Mouse (Mus musculus): ENCODE data around the gene Nckipsd. TPM values are rescaled to one million over a fixed set of nuclear protein-coding genes. Genes with fewer than 3 reads are reported as not detected.

Nckipsd gene
- total RNA-seq, 2 experiments from 2014 or later, result 5.3 to 6.3 TPM

GRCm38 (mm10) chr9:108799564-108799963, 8.6 kb upstream of the Nckipsd start:
- DNase-seq, result no peak

GRCm38 (mm10) chr9:108805768-108806167, 2.4 kb upstream of the Nckipsd start:
- DNase-seq, result no peak

GRCm38 (mm10) chr9:108806379-108806778, 1.8 kb upstream of the Nckipsd start:
- no peak for DNase-seq

- peak; percentile 52 for DNase-seq
Observed at GRCm38 (mm10) chr9:108806831-108807230, 1.3 kb upstream of the Nckipsd start.

GRCm38 (mm10) chr9:108807674-108808073, 494 bp upstream of the Nckipsd start:
- no peak for DNase-seq

- DNase-seq, result no peak
Observed at GRCm38 (mm10) chr9:108809188-108809587, 1.0 kb downstream of the Nckipsd start.

- DNase-seq, result no peak
Observed at GRCm38 (mm10) chr9:108809723-108810122, 1.6 kb downstream of the Nckipsd start.

- DNase-seq, result no peak
Observed at GRCm38 (mm10) chr9:108810516-108810915, 2.3 kb downstream of the Nckipsd start.

GRCm38 (mm10) chr9:108815557-108815956, 7.4 kb downstream of the Nckipsd start:
- DNase-seq, result no peak

GRCm38 (mm10) chr9:108819495-108819894, 11.3 kb downstream of the Nckipsd start:
- DNase-seq, result peak; percentile 67

GRCm38 (mm10) chr9:108820077-108820476, 11.9 kb downstream of the Nckipsd start:
- DNase-seq, result no peak

GRCm38 (mm10) chr9:108824144-108824685, 16.0 kb downstream of the Nckipsd start:
- no peak for DNase-seq

GRCm38 (mm10) chr9:108824755-108825413, 16.7 kb downstream of the Nckipsd start:
- DNase-seq, result no peak

GRCm38 (mm10) chr9:108825820-108826699, 17.9 kb downstream of the Nckipsd start, which contains the start of gene Celsr3:
Gene Celsr3, plus strand, starts transcription at chr9:108826320.
- peak; percentile 43 for DNase-seq

- DNase-seq, result peak; percentile 83
Observed at GRCm38 (mm10) chr9:108826700-108827340, 18.7 kb downstream of the Nckipsd start.

- DNase-seq, result no peak
Observed at GRCm38 (mm10) chr9:108827454-108827853, 19.3 kb downstream of the Nckipsd start.

- DNase-seq, result no peak
Observed at GRCm38 (mm10) chr9:108827906-108828305, 19.7 kb downstream of the Nckipsd start.

- no peak for DNase-seq
Observed at GRCm38 (mm10) chr9:108831637-108832036, 23.5 kb downstream of the Nckipsd start.

GRCm38 (mm10) chr9:108832390-108833108, 24.4 kb downstream of the Nckipsd start:
- peak; percentile 75 for DNase-seq

- peak; percentile 63 for DNase-seq
Observed at GRCm38 (mm10) chr9:108842989-108843388, 34.8 kb downstream of the Nckipsd start.

- DNase-seq, result no peak
Observed at GRCm38 (mm10) chr9:108845390-108845789, 37.2 kb downstream of the Nckipsd start.

- no peak for DNase-seq
Observed at GRCm38 (mm10) chr9:108847374-108847773, 39.2 kb downstream of the Nckipsd start.
